Mouse (Mus musculus) adrenal gland, postnatal 36 days (tissue): Measurements from ENCODE around the gene Gm28308. TPM values are rescaled to one million over a fixed set of nuclear protein-coding genes. Genes with fewer than 3 reads are reported as not detected.
A peak's percentile ranks its signal among the peaks of the same experiment; 100 is the strongest.

ENCODE experiments used
- DNase-seq, 2 experiments: peaks; one replicate each; pipeline ENCODE4 v3.0.0; 2021; ENCODE audit warnings: mixed read lengths in 1 of 2
- total RNA-seq, 2 experiments: library from RNA; stranded (reverse); gene quantifications; 2 replicates each; pipeline ENCODE4 v1.2.3; 2021

Gm28308 gene
- total RNA-seq, 2 experiments from 2014 or later, result 1.5 to 2.8 TPM

GRCm38 (mm10) chr6:52246916-52247315, 33.8 kb upstream of the Gm28308 start:
- DNase-seq, result no peak

DNA sequence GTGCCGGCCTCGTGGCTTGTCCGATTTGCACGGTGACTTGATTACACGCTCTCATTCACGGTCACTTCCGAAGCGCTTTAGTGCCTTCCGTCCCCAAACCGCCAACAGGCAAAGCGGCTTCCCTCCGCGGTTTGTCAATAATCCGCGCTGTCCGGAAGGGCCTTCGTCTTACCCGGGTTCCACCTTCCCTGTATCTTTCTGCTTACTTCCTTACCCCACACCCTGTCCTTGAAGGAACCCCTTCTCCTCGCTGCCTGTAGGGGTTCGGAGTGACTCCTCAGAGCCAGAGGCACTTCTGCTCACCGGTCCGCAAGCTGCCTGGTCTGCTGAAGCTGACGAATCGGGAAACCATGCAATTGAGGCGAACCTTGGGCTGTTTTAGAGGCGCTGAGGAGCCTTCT, 33.3 kb upstream of the Gm28308 start:
- DNase-seq, result no peak

GRCm38 (mm10) chr6:52245757-52246142, 32.6 kb upstream of the Gm28308 start, which contains the start of gene Hoxa11:
Gene Hoxa11, minus strand, starts transcription at chr6:52245810.
- DNase-seq, result no peak

GRCm38 (mm10) chr6:52245040-52245756, 32.1 kb upstream of the Gm28308 start:
- no peak for DNase-seq

DNA sequence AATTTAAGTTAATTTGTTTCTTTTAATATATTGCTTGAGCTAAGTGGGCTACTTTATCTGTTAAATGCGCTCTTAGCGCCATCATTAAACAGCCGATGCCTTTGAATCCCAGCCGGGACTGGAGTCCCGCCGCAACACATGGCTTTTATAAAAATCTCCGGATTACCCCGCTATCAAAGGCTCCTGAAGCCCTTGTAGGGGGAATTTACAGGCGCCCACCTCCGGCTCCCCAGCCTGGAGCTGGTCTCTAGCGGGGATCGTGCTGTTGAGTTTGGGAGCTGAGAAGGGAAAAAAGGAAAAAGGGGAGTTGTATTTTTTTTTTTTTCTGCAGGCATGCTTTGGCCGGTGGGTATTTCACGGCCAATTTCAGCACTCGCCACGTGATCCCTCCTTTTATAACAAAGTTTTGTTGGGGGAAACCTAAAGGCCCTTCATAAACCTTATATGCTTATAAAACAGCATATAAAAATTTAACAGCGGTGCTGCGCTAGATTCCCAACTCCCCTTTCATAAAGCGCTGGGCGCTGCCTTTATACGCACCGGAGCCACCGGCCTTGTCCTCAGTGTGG, 31.4 kb upstream of the Gm28308 start:
- no peak for DNase-seq

DNA sequence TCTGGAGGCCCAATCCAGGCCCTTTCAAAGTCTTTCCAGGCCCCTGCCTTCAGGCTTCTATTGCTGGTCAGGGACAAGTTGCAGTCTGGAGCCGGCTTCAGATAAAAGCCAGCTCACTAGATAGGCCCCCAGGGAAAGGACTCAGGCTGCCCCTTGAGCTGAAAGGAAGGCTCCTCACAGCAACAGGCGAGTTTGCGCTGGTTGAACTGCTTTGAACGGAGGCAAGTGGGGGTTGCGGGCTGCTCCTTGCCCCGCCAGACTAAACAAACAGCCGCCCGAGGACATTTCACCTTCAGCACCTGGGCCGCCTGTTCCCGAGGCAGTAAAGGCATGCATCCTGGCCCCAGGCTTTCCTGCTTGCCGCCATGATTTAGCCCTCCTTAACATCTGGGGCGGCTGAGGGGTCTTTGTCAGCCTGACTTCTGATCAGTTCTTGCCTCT, 30.6 kb upstream of the Gm28308 start:
- DNase-seq, result no peak

DNA sequence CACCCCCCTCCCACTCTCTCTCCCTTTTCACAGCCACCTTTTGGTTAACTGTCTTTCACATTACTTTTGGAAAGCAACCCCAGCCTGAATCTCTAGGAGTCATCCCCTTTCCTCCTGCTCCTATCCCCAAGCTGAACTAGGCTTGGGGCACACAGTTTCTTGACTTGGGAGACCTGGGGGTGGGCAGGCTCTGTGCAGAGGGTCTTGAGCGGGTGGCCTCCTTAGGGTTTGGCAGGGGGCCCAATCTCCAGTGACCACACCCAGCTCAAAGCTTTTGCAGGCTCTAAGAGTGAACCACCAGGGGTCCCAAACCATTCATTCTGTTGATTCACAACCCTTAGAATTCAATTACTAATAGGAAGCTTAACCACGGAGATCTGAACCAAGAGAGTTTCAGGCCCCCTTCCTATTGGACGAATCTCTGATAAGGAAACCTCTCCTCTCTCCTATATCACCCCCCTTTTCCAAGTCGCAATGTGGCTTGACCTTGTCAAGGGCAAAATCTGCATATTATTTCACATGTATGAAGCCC, 29.7 kb upstream of the Gm28308 start:
- DNase-seq, result no peak

- DNase-seq, result no peak
These were observed 28.0 kb upstream of the Gm28308 start for GRCm38 (mm10) chr6:52241001-52241621.

- DNase-seq, result peak; percentile 79 to 84
These were observed 27.4 kb upstream of the Gm28308 start, which contains the start of gene Hoxa10 for GRCm38 (mm10) chr6:52240389-52241000. Gene Hoxa10, minus strand, starts transcription at chr6:52240854.

DNA sequence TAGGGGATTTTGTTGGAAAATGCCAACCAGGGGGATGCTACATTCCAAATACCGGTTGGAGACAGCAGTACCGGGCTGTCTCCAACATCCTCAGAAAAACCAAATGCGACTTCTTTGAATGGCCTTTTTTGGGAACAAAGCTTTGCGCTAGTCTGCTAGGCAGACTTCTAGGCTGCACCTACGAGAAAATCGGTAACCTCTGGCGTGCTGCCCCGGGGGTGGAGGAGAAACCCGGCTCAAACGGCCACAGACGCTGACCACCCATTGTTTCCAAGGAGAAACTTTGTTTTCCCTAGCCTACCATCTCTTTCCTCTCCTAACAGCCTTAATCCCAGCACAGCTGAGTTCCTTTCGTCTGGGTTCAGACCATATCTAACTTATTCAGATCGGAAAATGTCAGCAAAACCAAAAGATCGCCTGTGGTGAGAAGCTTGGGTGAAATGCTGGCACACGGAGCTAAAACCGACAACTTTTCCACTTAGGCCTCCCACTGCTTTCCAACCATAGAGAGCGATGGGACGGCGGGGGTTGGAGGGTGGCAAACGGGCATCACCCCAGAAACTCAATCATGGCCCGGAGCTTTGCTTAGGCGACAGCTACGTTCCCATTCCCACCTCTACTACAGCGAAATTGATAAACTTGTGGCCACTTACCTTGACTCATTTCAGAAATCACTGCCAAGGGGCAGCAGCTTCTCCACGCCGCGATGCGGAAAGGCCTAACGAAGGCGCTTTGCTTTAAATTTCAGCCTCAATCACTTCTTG, 26.7 kb upstream of the Gm28308 start:
- DNase-seq, result no peak

GRCm38 (mm10) chr6:52238976-52239375, 25.8 kb upstream of the Gm28308 start:
- no peak for DNase-seq

GRCm38 (mm10) chr6:52238155-52238545, 25.0 kb upstream of the Gm28308 start:
- no peak for DNase-seq

GRCm38 (mm10) chr6:52237346-52238154, 24.4 kb upstream of the Gm28308 start:
- DNase-seq, result no peak

GRCm38 (mm10) chr6:52236806-52237205, 23.7 kb upstream of the Gm28308 start:
- no peak for DNase-seq

- no peak for DNase-seq
These were observed 22.7 kb upstream of the Gm28308 start for GRCm38 (mm10) chr6:52235866-52236265.

- no peak for DNase-seq
These were observed 22.1 kb upstream of the Gm28308 start for GRCm38 (mm10) chr6:52235267-52235666.

DNA sequence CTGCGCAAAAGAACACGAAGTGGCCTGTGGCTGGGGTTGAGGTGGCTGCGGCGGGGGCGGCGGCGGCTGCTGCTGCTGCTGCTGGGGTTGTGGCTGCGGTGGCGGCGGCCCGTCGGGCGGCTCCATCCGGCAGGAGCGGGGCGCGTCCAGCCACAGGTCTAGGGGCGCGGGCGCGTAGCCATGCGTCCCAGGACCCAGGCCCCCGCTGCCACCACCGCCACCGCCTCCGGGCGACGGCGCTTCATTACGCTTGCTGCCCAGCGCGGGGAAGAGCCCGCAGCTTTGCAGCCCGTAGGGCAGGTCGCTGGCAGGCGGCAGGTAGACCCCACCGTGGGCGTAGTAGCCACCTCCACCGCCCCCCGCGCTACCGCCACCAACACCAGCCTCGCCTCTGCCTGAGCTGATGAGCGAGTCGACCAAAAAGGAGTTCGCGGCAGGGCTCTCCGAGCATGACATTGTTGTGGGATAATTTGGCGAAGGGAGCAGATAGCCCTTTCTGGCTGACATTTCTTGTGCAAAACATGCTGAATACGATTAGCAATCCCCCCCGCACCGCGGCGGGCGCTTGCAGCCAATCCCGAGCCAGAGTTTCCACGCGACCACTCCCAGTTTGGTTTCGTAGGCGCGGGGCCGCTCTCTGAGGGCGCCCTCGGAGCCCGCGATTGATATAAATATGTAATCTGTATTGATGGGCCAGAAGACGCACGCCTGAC, 21.4 kb upstream of the Gm28308 start:
- no peak for DNase-seq

DNA sequence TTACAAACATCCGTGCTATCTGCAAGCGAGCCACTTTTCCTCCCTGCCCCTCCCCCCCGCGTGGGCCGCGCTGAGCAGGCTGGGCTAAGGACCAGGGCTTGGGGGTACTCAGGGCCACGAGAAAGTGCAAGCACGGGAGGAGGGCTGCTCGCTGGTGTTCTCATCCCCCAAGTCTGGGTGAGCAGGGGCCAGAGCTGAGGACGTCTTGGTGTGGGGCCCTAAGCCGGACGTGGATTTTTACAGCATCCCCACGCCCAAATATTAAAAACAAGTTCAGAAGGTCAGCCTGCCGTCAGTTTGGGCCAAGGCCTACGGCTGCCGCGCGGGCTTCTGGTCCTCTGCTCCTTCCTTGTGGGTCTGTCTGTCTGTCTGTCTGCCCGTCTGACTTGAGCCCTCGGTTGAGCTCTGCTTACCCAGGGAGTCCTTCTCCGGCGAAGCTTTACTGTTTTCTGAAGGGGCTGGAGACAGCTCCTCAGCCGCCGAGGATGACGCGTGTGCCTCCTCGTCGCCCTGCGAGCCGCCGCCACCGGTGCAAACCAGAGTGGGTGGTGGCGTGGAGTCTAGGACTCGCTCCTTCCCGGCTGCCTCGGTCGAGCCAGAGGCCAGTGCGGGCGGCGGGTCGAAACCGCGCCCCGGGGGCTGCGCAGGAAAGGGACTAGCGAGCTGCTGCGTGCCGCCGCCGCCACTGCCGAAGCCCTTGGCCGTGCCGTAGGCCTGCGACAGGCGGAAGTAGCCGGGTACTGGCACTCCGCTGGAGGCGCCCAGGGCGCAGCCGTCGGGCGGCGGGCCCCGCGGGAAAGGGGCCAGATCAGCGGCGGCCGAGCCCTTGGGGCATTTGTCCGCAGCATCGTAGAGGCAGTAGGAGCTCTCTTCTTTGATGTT, 20.6 kb upstream of the Gm28308 start:
- no peak for DNase-seq

GRCm38 (mm10) chr6:52232984-52233545, 19.9 kb upstream of the Gm28308 start:
- DNase-seq, result no peak
